Mouse (Mus musculus): ENCODE measurements around the gene Tcerg1l. TPM values are rescaled to one million over a fixed set of nuclear protein-coding genes. Genes with fewer than 3 reads are reported as not detected.

Tcerg1l gene
- total RNA-seq, 2 experiments from 2014 or later = 0.10 to 0.25 TPM

DNA sequence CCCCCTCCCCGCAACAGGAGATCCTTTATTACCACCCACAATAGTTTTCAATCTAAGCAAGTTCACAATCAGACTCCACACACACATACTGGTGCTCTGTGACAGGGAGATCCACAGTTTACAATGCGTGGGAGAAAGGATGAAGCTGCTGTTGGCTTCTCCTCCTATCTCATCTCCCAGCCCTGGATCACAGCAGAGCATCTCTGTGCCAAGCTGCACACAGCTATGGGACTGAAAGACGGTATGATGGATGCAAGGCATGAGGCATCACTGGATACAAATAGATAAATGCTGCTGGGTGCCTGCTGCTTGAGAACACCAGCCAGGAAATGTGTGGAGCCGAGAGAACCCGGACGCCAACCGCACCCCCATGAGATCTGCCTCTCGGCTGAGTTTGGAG lies 32.0 kb downstream of the Tcerg1l start:
- no peak for DNase-seq (ENCODE audit: low spot score in 2 of 2)

DNA sequence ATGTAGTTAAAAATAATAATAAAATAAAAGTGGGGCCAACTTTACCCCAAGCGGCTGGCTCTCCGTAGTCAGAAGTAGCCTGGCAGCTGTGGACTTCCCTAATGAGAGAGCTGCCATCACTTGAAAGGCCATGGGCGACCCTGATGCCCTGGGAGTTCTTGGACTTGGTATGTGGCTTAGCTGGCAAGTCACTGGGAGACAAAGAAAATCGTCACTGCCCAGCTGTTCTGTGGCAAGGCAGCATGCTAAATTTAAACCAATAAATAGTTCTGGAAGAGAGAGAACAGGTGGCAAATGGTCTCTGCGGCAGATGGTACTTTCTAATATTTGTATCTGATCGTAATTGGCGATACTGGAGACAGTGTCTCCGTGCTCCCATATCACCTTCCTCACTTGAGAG lies 40.1 kb downstream of the Tcerg1l start:
- DNase-seq (ENCODE audit: low spot score in 2 of 2) = no peak

DNA sequence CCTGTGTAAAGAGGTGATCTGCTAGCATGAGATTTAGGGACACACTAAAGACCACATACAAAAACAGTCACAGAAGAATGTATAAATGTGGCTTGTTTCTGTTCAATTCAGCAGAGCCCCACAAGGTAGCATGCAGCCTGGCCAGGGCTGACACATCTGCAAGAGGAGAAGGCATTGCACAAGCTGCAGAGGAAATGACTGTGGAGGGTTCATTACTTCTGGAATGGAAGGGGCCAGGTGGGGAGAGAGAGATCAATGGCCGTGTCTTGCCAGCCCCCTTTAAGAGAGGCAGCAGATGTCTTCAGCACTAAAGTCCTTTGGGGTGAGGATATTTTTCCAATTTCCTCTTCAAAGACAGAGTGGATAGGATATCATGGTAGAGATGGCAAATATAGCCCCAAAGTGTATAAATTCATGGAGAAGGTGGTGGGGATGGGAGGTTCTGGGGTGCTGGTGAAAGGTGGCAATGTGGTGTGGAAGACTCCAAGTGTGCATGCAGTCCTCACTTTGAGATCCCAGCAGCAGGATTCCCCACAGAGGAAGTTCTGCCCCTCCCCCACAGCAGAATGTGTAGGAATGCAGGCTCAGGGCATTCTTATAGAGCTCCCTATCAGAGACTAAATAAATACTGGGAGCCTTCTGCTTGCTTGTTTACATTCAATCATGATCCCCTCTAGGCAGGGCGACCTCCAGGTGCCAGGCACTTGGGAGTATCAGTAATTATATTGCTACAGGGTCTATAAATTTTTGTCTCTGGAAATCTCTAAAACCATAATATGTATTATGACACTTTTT lies 40.7 kb downstream of the Tcerg1l start:
- DNase-seq (ENCODE audit: low spot score in 2 of 2) = no peak

DNA sequence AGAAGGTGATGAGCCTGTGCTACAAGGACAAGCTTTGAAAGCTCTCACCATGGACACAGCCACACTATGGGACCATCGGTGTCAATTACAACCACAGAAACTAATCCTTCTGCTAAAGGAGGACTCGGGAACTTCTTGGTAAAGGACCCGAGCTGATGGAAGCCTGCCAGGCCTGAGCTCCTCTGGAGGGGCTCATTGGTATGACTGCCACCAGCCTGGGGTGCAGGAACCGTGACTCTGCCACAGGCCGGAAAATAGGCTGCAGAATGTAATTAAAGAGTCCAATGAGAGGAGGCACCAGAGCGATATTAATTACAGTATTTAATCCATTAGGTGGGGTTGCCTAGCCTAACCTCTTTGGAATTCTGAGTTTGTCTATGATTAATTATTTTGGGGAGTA lies 52.1 kb downstream of the Tcerg1l start:
- DNase-seq (ENCODE audit: low spot score in 2 of 2) = no peak

DNA sequence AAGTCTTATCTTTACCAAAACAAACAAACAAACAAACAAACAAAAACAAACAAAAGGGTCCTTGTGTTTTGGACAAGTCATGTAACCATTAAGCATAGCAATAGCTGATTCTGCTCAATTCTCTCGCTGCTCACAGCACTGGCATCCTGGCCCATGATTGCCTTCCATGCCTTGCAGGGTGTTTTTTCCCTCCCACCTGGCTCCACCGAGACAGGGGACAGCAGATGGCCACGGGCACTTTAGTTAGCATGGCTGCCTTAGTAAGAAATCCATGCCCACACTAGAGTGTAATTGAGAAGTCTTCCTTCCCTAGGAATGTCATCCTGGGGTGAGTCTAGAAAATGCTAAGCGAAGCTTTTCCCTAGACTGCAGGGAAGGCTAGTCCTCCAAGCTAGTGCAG lies 59.1 kb downstream of the Tcerg1l start:
- no peak for DNase-seq (ENCODE audit: low spot score in 2 of 2)

DNA sequence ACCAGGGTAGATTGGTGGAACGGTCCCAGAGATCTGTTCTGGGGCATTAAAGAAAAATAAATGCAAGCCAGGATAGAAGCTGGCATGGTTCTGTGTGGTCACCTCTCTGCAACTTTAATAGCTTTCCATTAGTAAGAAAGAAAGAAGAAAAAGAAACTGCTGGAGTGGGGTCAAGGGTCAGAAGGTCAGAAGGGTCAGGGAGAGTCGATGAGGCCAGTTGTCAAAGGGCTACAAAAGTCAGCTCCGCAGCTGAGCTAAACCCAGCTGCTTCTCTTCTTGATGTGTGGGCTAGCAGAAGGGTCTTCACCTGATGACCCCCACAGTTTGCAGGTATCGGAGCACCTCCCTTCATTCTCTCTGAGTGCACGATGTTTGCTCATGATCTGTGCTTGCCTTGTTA lies 59.6 kb downstream of the Tcerg1l start:
- no peak for DNase-seq (ENCODE audit: low spot score in 2 of 2)

DNA sequence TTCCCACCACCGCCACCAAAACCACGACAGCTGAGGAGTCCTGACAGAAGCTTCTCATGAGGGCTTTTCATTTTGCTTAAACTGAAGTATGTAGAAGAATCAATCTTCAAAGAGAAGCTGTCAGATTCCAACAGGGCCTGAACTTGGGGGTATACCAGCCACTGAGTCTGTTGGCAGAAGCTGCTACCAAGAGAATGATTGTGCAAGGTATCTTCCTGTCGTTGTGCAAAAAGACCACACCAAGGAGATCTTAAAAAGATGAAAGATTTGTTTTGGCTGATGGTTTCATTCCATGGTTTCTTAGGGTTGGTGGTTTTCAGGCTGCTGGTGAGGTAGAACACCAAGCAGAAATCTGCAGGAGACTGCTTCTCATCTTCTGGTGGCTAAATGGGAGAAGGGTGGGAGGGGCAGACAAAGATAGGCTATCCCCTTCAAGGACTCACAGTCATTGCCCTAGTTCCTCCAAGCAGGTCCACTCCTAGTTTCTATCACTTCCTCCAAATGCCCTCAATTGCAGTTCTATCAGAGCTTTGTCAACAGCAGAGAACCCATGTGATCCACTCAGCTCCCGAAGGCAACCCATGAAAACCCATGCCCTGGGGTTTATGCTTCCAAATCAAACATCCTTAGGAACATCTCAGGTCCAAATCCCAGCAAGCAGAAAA lies 64.9 kb downstream of the Tcerg1l start:
- no peak for DNase-seq (ENCODE audit: low spot score in 2 of 2)

DNA sequence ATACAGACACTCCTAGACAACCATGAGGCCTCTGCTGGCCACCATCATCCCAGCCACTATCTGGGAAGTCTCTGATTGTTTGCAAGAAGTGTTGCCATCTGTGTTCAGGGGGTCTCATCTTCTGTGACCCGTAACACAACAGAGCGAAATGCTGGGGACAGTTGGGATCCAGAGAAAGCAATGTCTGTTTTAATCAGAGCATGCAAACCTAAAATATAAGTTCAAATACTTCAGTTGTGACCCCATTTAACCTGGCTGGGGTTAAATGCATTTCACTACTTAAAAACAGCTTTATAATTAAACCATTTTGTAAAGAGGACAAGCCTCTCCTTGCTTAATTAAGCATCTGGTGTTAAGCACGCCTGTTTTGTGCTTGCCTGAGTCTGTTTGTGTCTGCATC lies 66.3 kb downstream of the Tcerg1l start:
- DNase-seq (ENCODE audit: low spot score in 2 of 2) = no peak

DNA sequence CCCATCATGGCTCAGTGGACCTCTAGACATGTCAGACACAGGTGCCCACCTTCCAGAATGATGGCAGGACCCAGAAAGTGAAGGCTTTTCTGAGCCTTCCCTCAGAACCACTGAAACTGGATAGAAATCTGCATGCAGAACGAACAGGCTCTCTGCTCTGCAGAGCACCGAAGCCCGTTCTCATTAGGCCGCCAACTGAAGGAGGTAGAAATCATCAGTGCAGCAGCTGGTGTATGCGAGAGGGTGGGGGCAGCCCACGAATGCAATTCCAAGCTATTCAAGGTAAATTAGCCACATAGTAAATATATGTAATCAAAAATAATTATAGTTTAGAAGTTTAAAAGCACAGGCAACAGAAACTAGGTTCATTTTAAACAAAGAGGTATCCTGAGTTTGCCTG lies 68.9 kb downstream of the Tcerg1l start:
- DNase-seq (ENCODE audit: low spot score in 2 of 2) = no peak

DNA sequence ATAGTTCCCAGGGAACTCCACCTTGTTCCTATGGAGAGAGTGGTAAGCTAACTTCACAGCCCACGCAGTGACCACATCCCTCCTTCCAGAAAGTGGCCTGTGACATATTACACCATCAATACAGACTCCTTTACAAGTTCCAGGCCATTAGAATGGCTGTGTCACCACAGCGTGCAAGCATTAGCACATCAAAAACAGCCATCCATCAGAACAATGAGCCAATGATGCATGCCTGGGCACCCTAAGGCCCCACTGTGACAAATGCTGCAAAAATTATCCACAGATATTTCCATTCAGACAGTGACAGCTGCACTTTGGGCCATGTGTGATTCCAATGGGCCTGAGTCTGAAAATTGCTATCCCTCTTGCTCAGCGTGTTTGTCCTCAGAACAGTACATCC lies 70.8 kb downstream of the Tcerg1l start:
- DNase-seq (ENCODE audit: low spot score in 2 of 2) = no peak

DNA sequence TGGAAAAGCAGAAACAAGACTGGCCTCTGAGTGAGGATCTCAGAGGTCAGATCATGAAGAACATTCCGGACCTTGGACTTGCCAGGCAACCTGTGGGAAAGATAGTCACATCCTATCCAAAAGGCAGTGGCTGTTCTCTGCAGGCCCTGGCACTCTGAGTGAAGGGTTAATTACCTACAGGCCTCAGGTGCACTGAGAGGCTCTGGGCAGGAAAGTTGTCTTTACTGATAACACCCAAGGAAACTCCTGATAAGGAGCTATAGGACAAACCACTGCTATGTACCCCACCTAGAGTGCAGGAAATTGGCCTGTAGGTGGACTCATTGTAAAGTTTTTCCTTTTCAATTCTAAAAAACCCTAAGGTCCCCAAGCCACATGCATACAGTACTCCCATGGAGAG lies 83.8 kb downstream of the Tcerg1l start:
- no peak for DNase-seq (ENCODE audit: low spot score in 2 of 2)

DNA sequence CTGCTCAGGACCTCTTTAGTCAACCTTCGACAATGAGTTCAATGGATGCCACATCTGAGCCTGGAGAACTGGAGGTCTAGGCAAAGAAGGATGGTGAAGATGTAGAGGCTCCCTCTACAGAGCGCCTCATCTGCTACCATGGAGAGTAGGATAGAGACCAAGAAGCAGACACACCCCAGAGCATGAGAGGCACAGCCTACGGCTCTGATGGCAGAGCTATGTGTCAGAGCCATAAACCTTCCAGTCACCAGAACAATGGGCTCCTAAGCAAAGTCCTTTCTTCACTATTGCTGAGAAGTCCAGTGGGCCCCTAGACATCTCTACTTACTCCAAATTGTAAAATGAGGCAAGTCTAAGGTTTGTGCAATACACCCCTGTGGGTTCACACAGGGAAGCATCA lies 91.4 kb downstream of the Tcerg1l start:
- no peak for DNase-seq (ENCODE audit: low spot score in 2 of 2)

DNA sequence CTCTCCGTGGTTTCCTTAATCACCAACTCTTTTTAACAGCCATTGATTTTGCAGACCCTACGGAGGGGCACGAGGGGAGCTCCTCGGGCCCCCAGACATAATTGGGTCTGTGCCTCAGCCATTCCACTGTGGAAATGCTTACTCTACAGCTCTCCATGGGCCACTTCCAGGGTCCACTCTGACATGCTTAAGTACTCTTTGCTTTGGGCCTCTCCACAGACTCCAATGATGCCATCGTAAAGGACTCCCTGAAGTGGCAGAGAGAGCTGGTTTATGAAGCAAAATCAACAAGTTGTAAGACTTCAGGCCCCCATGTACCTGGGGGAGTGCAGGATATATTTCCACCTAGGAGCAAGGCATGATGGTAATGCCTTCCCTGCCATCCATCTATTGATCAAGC lies 112.7 kb downstream of the Tcerg1l start:
- DNase-seq (ENCODE audit: low spot score in 2 of 2) = no peak

DNA sequence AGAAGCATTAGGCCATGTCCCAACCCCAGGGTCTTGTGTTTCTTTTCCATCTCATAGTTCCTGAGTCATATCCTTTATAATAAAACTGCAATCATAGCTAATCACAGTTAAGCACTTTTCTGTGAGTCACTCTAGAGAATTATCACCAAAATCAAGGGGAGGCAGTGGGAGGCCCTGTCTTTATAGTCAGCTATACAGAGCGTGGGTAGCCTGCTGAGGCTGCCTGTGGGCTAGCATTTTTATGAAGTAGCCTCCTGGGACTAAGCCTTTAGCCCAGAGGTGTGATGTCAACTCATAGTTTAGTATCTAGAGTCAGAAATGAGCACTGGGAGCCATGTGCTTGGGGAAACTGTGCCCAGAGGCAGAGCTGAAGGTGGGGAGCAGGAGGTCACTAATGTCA lies 122.3 kb downstream of the Tcerg1l start:
- no peak for DNase-seq (ENCODE audit: low spot score in 2 of 2)

DNA sequence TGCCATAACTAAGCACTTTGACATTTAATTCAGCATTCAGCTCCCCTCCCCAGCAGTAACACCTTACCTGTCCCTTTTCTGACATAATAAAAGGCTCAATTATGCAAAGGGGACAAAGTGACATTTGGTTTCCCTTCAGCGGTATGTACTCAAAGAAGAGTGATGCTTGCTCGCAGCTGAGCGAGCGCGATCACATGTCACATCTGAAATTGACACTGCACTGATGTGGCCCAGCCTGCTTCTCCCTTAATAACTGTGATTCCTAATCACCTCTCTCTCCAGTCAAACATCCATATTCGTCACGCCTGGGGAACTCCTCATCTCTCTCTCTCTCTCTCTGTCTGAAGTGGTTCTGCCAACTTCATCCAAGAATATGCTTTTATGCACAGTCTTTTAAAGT lies 126.2 kb downstream of the Tcerg1l start:
- DNase-seq (ENCODE audit: low spot score in 2 of 2) = no peak

DNA sequence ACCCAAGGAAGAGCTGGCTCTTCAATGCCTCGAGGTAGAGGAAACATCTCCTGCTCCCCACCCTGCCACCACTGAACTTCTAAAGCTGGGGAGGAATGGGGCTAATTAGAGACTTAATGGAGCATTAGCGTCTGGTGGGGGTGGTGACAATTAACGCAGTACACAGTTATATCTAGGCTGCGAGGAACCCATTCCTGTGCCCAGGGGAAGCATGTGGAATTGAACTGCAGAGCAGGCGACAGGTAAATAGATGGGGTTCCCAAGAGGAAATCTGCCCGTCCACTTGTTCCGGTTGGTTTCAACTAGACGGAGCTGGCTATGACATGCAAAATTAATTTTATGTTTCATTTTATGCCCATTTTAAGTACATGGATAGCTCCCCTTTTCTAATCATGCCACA lies 128.1 kb downstream of the Tcerg1l start:
- no peak for DNase-seq (ENCODE audit: low spot score in 2 of 2)

DNA sequence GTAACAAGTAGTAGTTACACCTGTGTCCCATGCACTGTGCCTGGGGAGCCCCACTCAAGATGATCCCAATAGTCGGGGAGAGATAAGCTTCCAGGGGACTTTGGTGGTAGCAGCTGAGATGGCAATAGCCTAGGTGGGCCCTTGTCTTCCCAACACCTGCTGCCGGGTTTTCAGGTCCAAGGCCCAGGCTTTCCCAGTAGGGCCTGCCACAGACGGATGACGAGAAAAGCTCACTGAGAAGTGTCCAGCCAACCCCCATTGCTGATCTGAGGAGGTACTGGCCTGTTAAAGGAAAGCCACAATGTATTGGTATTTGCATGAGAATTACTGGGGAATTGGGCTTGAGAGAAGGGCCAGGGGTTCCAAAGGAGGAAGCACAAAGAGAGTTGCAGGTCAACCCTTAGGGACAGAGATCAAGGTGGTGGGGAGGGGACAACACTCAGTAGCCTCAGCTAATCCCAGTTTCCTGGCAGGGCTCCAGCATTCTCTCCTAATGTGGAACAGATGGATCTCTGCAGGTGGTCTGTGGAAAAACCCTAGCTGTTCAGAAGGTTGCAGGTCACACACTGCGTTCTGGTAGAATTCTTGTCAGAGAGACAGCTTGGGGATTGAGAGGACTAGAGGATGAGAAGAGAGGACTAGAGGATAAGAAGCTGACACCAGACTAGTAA lies 129.4 kb downstream of the Tcerg1l start:
- no peak for DNase-seq (ENCODE audit: low spot score in 2 of 2)

DNA sequence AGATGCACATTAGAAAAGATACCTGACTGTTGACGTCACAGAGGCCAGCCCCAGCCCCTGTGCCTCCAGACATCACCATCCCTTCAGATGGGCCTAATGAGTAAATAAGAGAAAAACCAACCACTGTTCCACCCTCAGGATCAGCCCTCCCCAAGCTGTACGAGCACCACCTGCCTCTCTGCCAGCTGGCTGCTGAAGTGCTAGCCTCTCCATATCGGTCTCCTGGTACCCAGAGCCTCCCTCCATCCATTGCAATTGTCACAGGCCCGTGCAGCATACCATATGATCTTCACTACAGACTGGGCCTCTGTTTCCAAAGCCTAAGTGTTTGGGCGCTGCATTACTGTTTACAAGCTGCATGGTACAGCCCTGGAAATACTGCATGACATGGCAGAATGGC lies 148.9 kb downstream of the Tcerg1l start:
- no peak for DNase-seq (ENCODE audit: low spot score in 2 of 2)

DNA sequence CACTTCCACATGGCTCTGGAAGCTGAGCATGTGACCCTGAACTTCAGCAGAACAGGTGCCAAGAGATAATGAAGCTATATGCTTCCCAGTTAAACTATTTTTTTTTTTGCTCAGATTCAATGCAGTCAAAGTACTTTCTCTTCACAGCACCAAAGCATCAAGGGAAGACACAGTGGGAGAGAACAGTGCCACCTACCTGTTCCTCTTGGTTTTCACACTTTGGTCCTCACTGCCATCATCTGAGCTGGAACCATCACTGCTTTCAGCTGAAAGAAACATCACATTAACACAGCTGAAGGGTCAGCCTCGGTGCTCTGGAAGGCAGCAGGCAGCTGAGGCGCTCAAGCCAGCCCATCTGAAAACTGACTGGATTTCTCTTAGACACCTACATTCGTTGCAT lies 149.4 kb downstream of the Tcerg1l start:
- no peak for DNase-seq (ENCODE audit: low spot score in 2 of 2)

DNA sequence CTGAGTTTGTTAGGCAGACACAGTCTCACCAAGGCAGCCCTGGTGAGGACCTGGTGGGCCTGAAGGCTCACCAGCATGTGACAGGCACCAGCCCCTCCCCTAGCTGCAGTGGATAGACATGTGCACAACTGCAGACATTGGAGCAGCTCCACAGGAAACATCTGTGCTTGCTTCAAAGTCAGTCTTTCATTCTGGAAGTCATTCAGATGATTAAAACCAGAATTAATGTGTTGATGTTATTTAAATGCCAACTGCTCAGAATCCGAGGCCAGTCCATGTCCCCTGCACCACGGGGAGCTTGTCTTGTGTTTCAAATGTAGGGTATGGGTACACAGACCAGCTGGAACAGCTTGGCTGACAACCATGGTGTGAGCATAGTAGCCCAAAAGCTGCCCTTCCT lies 150.8 kb downstream of the Tcerg1l start:
- no peak for DNase-seq (ENCODE audit: low spot score in 2 of 2)

DNA sequence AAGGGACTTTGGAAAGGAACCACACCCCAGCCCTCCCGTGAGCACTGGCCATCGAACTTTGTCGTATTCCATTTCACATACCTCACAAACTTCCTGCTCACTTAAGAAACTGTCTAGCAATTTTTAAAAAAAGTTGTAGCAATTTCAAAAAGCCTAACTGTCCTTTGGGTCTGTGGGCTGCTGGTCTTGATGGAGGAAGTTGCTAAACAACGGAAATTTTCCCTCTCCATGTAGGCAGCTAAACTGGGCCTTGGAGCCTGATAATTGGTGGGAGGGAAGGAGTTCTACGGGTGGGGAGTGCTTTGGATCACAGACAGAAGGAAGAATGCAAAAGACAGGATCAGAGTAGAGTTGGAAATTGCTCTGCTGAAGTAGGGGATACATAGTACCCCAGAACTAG lies 155.3 kb downstream of the Tcerg1l start:
- no peak for DNase-seq (ENCODE audit: low spot score in 2 of 2)

DNA sequence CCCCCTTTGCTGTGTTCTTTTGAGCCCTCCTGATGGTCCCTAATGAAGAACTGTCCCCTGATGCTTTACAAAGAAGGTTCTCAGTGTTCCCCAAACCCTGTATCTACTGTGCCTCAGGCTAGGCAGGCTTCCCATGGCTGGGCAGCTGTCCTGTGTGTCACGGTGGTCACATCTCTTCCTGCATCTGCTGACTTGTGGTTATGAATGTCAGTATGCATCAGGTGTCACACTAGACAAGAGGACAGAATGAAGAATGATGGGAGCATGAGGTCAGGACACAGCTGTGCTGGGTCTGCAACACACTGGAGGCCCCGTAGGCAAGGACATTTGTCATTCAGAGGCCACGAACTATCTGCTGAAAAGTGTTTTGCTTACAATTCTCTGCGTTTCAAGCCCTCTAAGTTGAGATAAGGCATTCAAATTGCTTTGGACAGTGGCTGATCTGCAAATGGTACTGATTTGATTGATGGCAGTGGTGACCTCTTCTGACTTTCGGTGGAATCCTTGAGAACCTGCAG lies 159.8 kb downstream of the Tcerg1l start:
- no peak for DNase-seq (ENCODE audit: low spot score in 2 of 2)
